Mouse (Mus musculus) CH12.LX (cell line): Measurements from ENCODE around the gene Ank3. TPM values are rescaled to one million over a fixed set of nuclear protein-coding genes. Genes with fewer than 3 reads are reported as not detected.

ENCODE experiments used
- DNase-seq: peaks from one replicate; pipeline ENCODE4 v3.0.0-alpha.2; 2013; ENCODE audit errors: extremely low read depth
- H3K27ac ChIP-seq: 2 replicates; pipeline ENCODE4 v1.5.1; 2012; ENCODE audit warnings: low read depth, mild to moderate bottlenecking, control low read depth, moderate library complexity; ENCODE audit not compliant: insufficient read depth
- H3K27me3 ChIP-seq: replicated peaks from 2 replicates; pipeline ENCODE3; 2012; ENCODE audit warnings: inconsistent platforms
- H3K36me3 ChIP-seq, 2 experiments: replicated peaks in 1 of 2; 2 replicates each; pipeline versions ENCODE3 to v1.6.1; 2012; ENCODE audit warnings: inconsistent platforms in 1 of 2, low read length in 1 of 2, mild to moderate bottlenecking in 1 of 2, mixed read lengths in 1 of 2, moderate library complexity in 1 of 2; ENCODE audit not compliant: control insufficient read depth in 1 of 2, insufficient read depth in 1 of 2
- H3K4me1 ChIP-seq, 2 experiments: 2 replicates each; pipeline ENCODE4 v1.6.1; 2012; ENCODE audit warnings: inconsistent platforms in 1 of 2, moderate library complexity in 1 of 2; ENCODE audit not compliant: insufficient read depth in 2 of 2, control insufficient read depth in 1 of 2
- H3K4me2 ChIP-seq: 2 replicates; pipeline ENCODE4 v1.6.1; 2012; ENCODE audit warnings: low read depth, mild to moderate bottlenecking, control low read depth; ENCODE audit not compliant: poor library complexity, insufficient read depth, severe bottlenecking
- H3K4me3 ChIP-seq, 3 experiments: fragments of 150-350 bp in 1 of 3; sonication (generic) in 1 of 3; replicated peaks in 1 of 3; 2 replicates each; pipeline versions ENCODE3 to v1.5.1; 2011 to 2012; ENCODE audit warnings: low read depth in 2 of 3, low read length in 2 of 3, mild to moderate bottlenecking in 2 of 3, moderate library complexity in 2 of 3, control low read depth in 1 of 3, improper control_type of control experiment in 1 of 3, inconsistent platforms in 1 of 3, mixed read lengths in 1 of 3; ENCODE audit not compliant: poor library complexity in 1 of 3
- H3K79me2 ChIP-seq: replicated peaks from 2 replicates; pipeline ENCODE4 v1.6.1; 2012; ENCODE audit warnings: mild to moderate bottlenecking, moderate library complexity; ENCODE audit not compliant: control insufficient read depth, poor library complexity, insufficient read depth, severe bottlenecking; ENCODE audit errors: extremely low read depth
- H3K9ac ChIP-seq: 2 replicates; pipeline ENCODE4 v1.6.1; 2012; ENCODE audit warnings: low read depth, mild to moderate bottlenecking, control low read depth, moderate library complexity; ENCODE audit not compliant: insufficient read depth
- H3K9me3 ChIP-seq: replicated peaks from 2 replicates; pipeline ENCODE3; 2012; ENCODE audit warnings: low read length, inconsistent platforms, mixed read lengths
- CTCF ChIP-seq, 2 experiments: IDR thresholded peaks in 1 of 2; conservative IDR thresholded peaks in 1 of 2; 2 replicates each; pipeline ENCODE4 v1.5.1; 2011 to 2012; ENCODE audit warnings: low read depth in 2 of 2, low read length in 2 of 2, improper control_type of control experiment in 1 of 2, inconsistent platforms in 1 of 2, mild to moderate bottlenecking in 1 of 2, moderate library complexity in 1 of 2
- ELF1 ChIP-seq: IDR thresholded peaks from 2 replicates; pipeline ENCODE4 v1.6.1; 2014; ENCODE audit warnings: low read depth, mild to moderate bottlenecking, inconsistent platforms, low read length, improper control_type of control experiment
- GABPA ChIP-seq: IDR thresholded peaks from 2 replicates; pipeline ENCODE4 v1.6.1; 2012; ENCODE audit warnings: low read depth, low read length, improper control_type of control experiment, inconsistent platforms; ENCODE audit not compliant: insufficient replicate concordance
- KAT2A ChIP-seq: IDR thresholded peaks from 2 replicates; pipeline ENCODE4 v1.6.1; 2012; ENCODE audit warnings: low read length, improper control_type of control experiment, inconsistent platforms; ENCODE audit not compliant: insufficient replicate concordance
- MAX ChIP-seq: IDR thresholded peaks from 2 replicates; pipeline ENCODE4 v1.6.1; 2011; ENCODE audit warnings: low read length, improper control_type of control experiment
- MYC ChIP-seq: IDR thresholded peaks from 2 replicates; pipeline ENCODE4 v1.6.1; 2011; ENCODE audit warnings: low read depth, mild to moderate bottlenecking, improper control_type of control experiment, low read length
- NELFE ChIP-seq: IDR thresholded peaks from 2 replicates; pipeline ENCODE4 v1.6.1; 2011; ENCODE audit warnings: low read depth, low read length, improper control_type of control experiment
- NRF1 ChIP-seq: IDR thresholded peaks from 2 replicates; pipeline ENCODE4 v1.6.1; 2014; ENCODE audit warnings: low read depth, mild to moderate bottlenecking, inconsistent platforms, low read length, improper control_type of control experiment, moderate library complexity
- RAD21 ChIP-seq: IDR thresholded peaks from 2 replicates; pipeline ENCODE4 v1.6.1; 2011; ENCODE audit warnings: low read depth, mild to moderate bottlenecking, low read length, improper control_type of control experiment, moderate library complexity
- SMC3 ChIP-seq: IDR thresholded peaks from 2 replicates; pipeline ENCODE4 v1.6.1; 2011; ENCODE audit warnings: low read depth, low read length, improper control_type of control experiment
- UBTF ChIP-seq: IDR thresholded peaks from 2 replicates; pipeline ENCODE4 v1.6.1; 2012; ENCODE audit warnings: low read depth, mild to moderate bottlenecking, inconsistent platforms, low read length, improper control_type of control experiment, moderate library complexity
- USF1 ChIP-seq: IDR thresholded peaks from 2 replicates; pipeline ENCODE4 v1.6.1; 2014; ENCODE audit warnings: low read depth, mild to moderate bottlenecking, inconsistent platforms, low read length, improper control_type of control experiment
- ZMIZ1 ChIP-seq: IDR thresholded peaks from 2 replicates; pipeline ENCODE4 v1.6.1; 2012; ENCODE audit warnings: low read depth, mild to moderate bottlenecking, inconsistent platforms, low read length, improper control_type of control experiment
- ZNF384 ChIP-seq: IDR thresholded peaks from 2 replicates; pipeline ENCODE4 v1.6.1; 2012; ENCODE audit warnings: low read depth, low read length, improper control_type of control experiment, inconsistent platforms
- dilution Hi-C: fragments of 300-500 bp; cut with MboI; formaldehyde crosslinking; loops from 2 replicates; pipeline ENCODE4 v1.14.3; 2020; ENCODE audit warnings: low sequenced_read_pairs; ENCODE audit not compliant: extremely low pct_unique_long_range_greater_than_20kb, extremely low pct_ligation_motif_present
- in situ Hi-C: fragments of 300-500 bp; cut with MboI; formaldehyde crosslinking; loops from 3 replicates; pipeline ENCODE4 v1.14.3; 2019; ENCODE audit warnings: low sequenced_read_pairs, low pct_ligation_motif_present, low pct_unique_long_range_greater_than_20kb, mixed read lengths
- polyA plus RNA-seq: library from polyadenylated mRNA; unstranded; fragments of >175 nt; gene quantifications from 2 replicates; pipeline ENCODE4 v1.2.1, GENCODE M21; 2012; ENCODE audit warnings: low read depth; ENCODE audit not compliant: insufficient read length
- total RNA-seq, 2 experiments: library from RNA; depleted of rRNA; stranded (reverse); fragments of 300-350 nt in 1 of 2; fragments of >200 nt in 1 of 2; gene quantifications; 2 replicates each; pipeline ENCODE4 v1.2.3; 2012 to 2014

Gene Ank3
- total and polyA plus RNA-seq, 3 experiments: 4.7 to 8.3 (median 6.2) TPM

DNA sequence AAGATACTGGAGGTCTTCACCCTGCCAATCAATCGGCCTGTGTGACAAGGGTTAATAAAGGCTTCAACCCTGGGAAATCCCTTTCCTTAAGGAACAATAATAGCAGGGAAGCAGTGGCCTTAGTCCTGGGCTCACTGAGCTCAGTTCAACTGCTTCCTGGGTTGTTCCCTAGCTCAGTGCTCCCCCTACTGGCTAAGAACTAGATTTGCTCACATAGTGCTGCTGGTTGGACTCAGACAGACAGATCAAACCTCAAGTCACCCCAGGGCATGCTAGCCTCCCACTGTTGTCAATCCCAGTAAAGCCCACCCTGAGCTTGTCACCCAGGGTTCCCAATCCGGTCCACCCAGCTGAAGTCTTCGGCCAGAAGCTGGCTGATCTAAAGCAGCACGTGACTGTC is 447.2 kb downstream of the Ank3 start:
- in situ Hi-C loops: loop anchor here (10.0 to 25.0 kb wide), 2 partner anchors 181 to 383 kb away; no protein-coding TSS in a partner anchor
- no peaks in the 10 kb centered on the region for H3K27me3 ChIP-seq
- H3K4me1 ChIP-seq: no peaks in the 10 kb centered on the region
- H3K9ac ChIP-seq: no peak overlapping the region
- dilution Hi-C loops: no loop called here
- no peak overlapping the region for H3K4me2 ChIP-seq
- TF ChIP-seq RAD21 (peak; percentile 83), USF1 (no peak), CTCF (conservative IDR thresholded peaks at IDR 0.05 in 1 of 2, IDR thresholded peaks at IDR 0.05 in 1 of 2; ENCODE audit: low read depth in 2 of 2, low read length in 2 of 2) (peak; percentile 86 to 91), SMC3 (peak; percentile 74), NELFE (0 out of 2 replicates have a peak, but pooled peaks have one; percentile 19), UBTF (no peak), ELF1 (peak; percentile 54; the same call in 1 of the 2 replicates)
- TF ChIP-seq, all 38 proteins: peak for 5
- H3K4me3 ChIP-seq: no peak overlapping the region
- peak; percentile 69 for DNase-seq
- no peak overlapping the region for H3K27ac ChIP-seq
- H3K79me2 ChIP-seq: no peaks in the 10 kb centered on the region
- no peaks in the 10 kb centered on the region for H3K9me3 ChIP-seq
- H3K36me3 ChIP-seq: peaks cover 0 to 9% of the 10 kb centered on the region in 2 experiments

DNA sequence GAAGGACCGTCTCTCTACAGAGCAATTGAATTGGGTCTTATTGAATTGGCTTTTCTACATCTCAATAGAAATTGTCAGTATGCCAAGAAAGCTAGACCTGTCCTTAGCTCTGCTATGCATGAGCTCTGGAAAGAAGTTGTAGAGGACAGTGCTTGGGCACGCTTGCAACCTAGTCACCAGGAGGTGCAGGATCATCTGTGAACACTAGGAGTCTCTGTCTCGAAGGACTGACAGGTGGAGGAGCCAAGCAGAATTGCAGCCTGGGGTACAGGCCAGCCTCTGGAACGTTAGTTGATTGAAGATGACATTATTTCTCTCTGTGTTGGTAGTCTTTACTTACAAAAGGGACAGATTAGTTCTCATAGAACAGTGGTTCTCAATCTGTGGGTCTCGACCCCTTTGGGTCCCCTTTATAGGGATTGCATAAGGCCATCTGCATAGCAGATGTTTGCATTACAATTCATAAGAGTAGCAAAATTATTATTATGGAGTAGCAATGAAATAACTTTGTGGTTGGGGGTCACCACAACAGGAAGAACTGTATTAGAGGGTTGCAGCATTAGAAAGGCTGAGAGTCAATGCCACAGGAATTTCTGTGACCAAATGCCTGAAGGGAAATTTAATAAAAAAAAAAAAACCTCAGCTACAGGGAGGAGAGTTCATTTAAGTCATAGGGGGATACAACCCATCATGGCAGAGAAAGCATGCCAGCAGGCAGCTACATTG is 454.0 kb downstream of the Ank3 start:
- Histone ChIP-seq H3K4me2 (no peak overlapping the region), H3K79me2 (no peaks in the 10 kb centered on the region), H3K27me3 (no peaks in the 10 kb centered on the region), H3K27ac (no peak overlapping the region), H3K4me3 (no peak overlapping the region), H3K9me3 (no peaks in the 10 kb centered on the region)
- dilution Hi-C loops (no loop called here), in situ Hi-C loops (no loop called here)
- TF ChIP-seq RAD21 (peak; percentile 23), SMC3 (peak; percentile 52), CTCF (conservative IDR thresholded peaks at IDR 0.05 in 1 of 2, IDR thresholded peaks at IDR 0.05 in 1 of 2; ENCODE audit: low read depth in 2 of 2, low read length in 2 of 2) (peak; percentile 31 to 62; a peak in 3 of 4 replicates), KAT2A (no peak)
- TF ChIP-seq, all 38 proteins: peak for 3
- Histone ChIP-seq H3K4me1 (no peaks in the 10 kb centered on the region), H3K9ac (no peak overlapping the region), H3K36me3 (peaks cover 0 to 21% of the 10 kb centered on the region in 2 experiments)
- peak; percentile 21 for DNase-seq

DNA sequence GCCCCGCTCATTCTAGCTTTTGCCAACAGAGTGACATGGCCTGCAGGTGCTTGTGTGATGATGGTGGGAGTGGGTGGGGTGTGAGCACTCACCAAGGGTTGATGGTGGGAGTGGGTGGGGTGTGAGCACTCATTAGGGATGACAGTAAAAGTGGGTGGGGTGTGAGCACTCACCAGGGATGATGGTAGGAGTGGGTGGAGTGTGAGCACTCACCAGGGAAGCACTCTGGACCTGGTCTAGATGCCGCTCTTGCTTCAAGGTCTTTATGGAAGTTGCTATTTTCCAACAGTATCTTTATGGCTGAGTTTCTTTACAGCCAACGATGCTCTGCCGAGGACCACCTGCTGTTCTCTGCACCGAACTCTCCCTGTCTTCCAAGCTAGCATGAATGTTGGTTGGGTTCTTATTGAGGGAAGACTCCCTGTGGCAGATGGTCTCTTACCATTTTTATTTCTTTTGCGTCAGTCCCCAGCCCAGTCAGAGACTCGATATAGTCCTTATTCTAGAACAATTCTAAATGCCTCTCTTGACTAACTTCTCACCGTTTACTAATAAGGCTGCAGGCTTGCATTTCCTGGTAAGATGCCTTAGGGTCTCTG is 456.1 kb downstream of the Ank3 start:
- H3K27ac ChIP-seq: no peak overlapping the region
- no peak overlapping the region for H3K4me2 ChIP-seq
- H3K9me3 ChIP-seq: no peaks in the 10 kb centered on the region
- H3K9ac ChIP-seq: no peak overlapping the region
- DNase-seq: no peak
- peaks cover 3 to 5% of the 10 kb centered on the region in 2 experiments; a peak in 1 of 4 replicates for H3K4me1 ChIP-seq
- TF ChIP-seq MYC: no peak
- no peak for TF ChIP-seq GABPA
- TF ChIP-seq ZMIZ1: no peak
- TF ChIP-seq ZNF384: no peak
- no peak for TF ChIP-seq MAX
- no peak for TF ChIP-seq NRF1
- TF ChIP-seq, all 38 proteins: peak for 0
- no peaks in the 10 kb centered on the region for H3K79me2 ChIP-seq
- no peaks in the 10 kb centered on the region for H3K27me3 ChIP-seq
- in situ Hi-C loops (no loop called here), dilution Hi-C loops (no loop called here)
- H3K4me3 ChIP-seq: no peak overlapping the region
- H3K36me3 ChIP-seq: peaks cover 0 to 24% of the 10 kb centered on the region in 2 experiments
